Mouse (Mus musculus): Measurements from ENCODE around the gene Gpr142.

Gene Gpr142

DNA sequence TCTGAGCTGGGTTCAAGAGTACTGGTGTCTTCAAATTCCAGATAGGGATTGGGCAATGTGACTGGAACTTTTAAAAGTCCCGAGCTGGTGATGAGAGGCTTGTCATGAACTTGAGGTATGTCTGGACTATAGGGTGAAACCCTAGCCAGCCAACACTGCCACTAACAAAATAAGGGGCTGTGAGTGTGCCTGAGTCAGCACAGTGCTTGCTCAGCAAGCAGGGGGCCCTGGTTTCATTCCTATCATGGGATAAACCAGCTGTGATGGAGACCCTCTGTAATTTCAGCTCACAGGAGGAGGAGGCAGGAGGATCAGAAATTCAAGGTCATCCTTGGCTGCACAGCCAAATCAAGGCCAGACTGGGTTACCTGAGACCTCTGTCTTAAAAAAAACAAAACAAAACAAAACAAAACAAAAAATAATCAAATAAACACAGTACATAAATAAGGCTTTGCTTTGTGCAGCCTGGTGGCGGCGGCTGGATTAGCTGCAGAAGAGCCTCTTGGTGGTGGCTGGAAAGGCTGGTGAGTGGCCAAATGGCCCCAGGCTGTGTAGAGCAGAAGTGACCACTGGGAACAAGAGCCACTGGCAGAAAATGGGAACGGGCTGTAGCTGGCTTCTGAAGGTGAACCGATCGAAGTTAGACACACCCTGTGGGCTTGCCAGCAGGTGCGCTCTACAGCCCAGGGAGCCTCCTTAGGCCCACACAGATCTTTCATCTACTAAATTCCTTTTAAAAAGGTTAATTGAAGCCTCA lies 45.9 kb downstream of the Gpr142 start:
- DNase-seq (ENCODE audit: low read depth) = no peak

DNA sequence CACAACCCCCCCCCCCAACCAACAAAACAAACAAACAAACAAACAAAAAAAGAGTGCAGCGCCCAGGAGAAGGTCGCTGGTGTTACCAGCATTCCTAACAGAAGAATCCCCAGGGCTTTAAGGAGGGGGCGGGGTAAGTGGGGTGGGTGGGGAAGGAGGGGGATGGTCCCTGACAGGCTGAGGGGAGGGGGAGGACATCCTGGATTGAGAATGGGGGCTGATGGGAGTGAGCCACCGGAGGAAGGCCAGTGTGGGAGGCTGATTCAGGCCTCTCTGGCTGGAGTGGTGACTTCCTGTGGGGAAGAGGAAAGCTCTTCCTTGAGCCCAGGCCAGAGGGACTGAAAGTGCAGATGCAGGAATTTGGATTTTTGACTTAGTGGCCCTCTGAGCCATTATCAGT lies 47.6 kb downstream of the Gpr142 start:
- DNase-seq (ENCODE audit: low read depth) = no peak

DNA sequence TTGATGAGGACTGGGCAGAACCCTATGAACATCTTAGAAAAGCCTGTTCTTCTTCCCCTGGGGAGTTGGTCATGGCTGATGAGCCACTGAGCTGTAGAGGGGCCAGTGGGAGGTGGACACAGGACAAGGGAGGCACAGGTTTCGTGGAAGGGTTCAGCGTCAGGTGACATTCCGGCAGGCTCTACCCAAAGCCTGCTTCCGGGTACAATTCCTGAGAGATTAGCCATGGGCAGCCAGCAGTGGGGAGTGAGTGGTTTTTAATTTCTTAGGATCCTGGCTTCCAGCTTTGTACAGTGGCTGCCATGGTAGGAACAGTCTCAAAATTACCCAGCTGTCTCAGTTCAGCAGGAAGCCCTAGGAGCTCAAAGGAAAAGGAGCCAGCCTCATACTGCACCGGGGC lies 48.3 kb downstream of the Gpr142 start:
- no peak for DNase-seq (ENCODE audit: low read depth)

DNA sequence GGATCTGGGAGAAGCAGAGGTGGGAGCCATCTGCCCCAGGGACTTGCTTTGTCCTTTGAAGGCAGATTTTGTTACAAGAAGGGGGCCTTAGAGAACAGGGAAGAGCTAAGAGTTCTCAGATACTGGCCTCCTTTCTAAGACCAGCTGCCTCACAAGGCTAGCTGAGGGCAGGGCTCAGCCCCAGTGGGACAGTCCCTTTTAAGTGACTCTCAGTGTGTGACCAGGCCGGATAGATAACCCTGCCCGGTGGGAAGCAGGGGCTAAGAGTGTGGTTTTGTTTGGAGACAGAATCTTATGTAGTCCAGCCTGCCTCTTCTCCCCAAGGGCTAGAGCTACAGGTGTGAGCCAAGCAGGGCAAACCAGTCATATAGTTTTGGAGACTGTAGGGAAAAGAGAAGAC lies 50.8 kb downstream of the Gpr142 start:
- no peak for DNase-seq (ENCODE audit: low read depth)

DNA sequence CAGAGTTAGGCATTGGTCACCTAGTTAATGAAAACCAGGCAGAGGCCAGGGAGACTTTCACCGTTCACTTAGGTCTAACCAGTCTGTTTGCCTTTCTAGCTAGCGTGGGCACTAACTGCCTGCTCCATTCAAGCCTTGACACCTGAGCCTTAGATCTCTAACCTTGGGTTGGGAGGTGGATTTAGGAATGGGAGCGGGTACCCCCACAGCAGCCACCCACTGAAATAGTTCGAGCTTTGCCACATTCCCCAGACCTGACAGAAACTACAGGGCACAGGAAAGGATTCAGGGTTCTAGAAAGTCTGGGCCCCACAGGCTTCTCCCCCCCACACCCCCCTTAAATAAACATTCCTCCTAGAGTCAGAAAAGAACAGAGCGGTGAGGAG lies 51.3 kb downstream of the Gpr142 start:
- DNase-seq (ENCODE audit: low read depth) = no peak

DNA sequence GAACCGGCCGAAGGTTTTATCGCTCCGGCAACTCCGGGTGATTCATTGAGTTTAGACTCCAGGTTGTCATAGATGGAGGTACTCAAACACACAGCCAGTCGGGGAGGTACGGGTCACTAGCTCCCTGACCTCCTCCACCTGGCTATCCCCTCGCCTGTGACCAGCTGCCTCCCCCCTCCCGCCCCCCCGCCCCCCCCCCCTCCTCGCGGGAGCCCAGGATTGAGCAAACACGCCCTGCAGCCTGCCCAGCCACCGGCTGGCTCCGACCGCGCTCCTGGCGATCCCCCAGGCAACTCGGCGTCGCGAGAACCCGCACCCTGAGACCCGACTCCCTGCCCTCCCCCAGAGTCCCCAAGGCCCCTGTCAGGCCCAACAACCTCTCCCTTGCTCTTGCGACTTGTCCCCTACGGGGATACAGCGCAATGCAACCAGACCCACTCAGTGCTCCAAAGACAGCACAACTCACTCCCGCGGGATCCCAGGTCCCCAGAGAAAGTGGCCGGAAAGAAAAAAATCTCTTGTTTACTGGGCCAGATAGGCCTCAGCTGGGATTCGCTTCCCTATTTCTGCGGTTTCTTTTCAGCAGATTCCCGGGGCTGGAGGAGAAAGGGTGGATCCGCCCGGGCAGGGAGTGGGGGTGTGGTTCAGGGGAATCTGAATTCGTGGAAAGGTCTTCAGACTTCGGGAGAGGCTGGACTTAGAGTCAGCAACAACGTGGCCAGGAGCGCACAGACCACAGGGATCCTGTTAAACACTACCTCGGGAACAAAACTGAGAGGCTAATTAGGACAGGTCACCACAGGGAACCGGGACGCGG lies 51.9 kb downstream of the Gpr142 start, which contains the start of gene Gprc5c:
Gene Gprc5c, plus strand, starts transcription at position 701 of the 817 bp plus-strand sequence.
- DNase-seq (ENCODE audit: low read depth) = no peak

DNA sequence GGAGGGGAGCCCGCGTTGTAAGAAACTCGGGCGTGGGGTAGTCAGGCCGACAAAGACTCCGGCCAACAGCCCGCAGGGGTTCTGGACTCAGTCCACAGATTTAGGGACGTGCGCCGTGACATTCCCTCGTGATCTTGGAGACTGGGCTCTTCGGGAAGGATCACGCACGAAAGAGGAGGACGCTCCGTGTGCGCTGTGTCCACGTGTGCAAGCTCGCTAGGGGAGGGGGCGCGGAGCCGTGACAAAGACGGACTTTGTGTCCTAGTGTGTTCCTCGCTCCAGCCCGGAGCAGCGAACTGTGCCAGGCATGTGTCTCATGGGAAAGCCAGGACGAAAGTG lies 52.5 kb downstream of the Gpr142 start:
- DNase-seq (ENCODE audit: low read depth) = no peak

DNA sequence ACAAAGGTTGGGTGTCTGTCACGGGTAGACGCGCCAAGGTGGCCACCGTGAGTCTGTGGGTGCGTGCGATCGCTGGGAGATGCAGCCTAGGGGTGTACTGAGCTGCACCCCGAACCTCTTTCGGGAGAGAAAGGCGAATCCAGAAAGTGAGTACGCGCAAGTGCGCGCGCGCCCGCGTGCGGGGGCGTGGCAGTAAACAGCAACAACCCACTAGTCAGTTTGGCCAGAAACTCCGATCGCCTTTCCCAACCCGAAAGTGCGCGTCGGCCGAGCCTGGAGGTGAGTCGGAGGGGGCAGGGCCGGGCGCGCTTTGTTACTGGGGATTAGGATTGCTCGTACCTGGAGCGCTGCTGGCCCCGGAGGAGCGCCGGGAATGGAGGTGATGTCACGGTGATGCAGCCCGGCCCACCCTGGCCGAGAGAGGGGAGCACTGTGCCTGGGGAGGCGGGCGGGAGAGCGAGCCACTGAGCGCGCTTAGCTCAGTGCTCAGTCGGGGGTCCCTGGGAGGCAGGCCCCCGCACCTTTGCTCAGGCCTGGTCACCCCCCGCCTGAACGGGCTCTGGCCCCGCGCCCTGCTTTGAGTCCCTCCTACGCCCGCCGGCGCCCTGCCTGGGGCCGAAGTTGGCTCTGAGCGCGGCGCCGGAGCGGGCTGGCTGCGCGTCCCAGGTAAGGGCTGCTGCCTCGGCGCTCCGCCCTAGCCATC lies 53.0 kb downstream of the Gpr142 start:
- DNase-seq (ENCODE audit: low read depth) = no peak

DNA sequence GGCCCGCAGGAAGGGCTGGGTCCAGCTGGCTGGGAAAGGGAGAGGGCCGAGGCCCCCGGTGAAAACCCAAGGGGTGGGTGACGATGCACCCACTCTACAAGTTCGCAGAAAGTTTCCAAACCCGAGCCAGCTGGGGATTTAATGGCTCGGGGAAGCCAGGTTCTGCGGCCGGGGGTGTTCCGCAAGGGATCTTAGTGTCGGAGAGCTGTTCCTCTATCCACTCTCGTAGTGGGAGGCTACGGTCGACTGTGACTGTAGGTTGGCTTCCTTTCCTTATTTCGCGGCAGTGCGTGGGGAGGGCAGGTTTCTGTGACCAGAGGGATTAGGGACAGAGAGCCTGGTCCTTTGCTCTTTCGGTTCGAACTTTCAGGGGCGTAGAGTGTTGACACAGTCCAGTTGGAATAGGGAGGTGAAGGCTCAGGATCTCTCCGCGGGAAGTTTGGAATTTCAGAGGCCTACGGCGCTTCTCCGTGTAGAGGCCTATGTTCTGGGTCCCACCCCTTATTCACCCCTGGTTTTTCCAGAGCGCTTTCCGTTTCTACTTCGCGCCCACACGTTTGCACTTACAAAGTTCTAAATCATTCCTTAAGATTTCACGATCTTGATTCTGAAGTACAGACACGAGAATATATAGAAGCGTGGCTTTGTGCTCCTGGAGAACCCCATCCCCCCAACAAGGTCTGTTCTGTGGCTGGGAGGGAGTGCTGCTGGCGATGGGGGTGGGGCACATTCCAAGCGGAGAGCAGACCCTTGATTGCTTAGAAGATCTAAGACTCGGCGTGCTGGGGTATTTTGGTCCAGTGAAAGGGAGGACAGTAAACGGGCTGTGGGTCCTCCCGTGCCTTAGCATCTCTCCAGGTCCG lies 53.8 kb downstream of the Gpr142 start:
- DNase-seq (ENCODE audit: low read depth) = no peak

DNA sequence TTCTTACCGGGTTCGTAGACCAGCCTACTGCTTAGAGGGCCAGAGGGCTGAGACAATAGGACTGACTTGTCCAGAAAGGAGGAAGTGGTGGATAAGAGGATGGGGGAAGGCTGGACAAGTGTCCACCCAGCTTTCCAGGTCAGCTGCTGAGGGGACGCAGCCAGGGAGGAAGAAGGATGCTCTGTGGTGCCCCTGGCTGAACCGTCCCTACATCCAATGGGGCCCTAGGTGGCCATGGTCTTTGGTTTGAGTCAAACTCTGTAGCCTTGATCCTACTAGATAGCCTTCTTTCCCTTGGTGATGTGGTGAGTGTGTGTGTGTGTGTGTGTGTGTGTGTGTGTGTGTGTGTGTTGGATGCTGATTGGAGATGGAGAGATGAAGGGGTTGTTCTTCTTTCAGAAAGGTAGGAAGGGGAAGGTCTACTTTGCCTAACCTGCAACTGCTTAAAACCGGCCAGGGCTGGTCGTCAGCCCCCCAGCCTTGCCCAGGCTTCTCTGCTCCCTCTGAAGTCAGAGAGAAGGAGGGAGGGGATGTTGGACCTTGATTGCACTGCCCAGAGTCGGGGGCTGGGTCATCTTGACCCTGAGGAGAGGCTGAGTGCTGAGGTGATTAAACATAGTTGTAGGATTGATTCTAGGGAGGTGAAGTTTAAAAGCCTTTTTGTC lies 54.6 kb downstream of the Gpr142 start:
- no peak for DNase-seq (ENCODE audit: low read depth)

DNA sequence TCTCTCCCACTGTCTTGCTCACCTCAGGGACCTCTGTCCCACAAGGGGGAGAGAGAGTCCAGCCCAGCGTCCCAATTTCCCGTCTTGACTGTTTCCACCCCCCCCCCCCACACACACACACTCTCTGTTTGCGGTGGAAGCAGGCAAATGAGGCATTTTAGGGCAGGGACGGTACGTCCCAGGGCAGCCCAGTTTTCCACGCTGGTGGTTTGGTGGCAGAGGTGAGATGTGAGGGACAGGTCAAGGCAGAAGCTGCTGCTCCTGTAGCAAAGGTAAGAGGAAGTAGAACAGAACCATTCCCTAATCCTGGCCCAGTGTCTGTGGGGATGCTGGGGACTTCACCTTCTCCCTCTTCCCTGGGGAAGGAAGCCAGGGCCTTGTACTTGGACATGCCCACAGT lies 55.9 kb downstream of the Gpr142 start:
- DNase-seq (ENCODE audit: low read depth) = no peak

DNA sequence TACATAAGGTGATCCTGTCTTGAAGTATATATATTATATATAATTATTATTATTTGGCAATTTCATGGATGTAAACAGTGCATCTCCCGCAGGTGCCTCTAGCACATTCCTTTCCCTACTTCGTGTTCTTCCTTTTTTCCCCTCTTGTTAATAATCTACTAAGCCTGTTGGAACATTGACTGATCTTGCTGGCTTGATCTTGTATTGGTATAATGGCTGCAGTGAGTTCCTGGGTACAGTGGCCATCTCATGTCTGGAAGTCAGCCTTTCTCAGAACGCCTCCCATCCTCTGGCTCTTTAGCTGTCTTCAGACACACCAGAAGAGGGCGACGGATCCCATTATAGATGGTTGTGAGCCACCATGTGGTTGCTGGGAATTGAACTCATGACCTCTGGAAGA lies 57.4 kb downstream of the Gpr142 start:
- DNase-seq (ENCODE audit: low read depth) = no peak

Data from induced T-regulatory cell, adult 2 months (primary cell).